Mouse (Mus musculus) liver, adult 2 months (tissue): ENCODE measurements around the gene Kif1b. TPM values are rescaled to one million over a fixed set of nuclear protein-coding genes. Genes with fewer than 3 reads are reported as not detected.

Source experiments
- DNase-seq: peaks from one replicate; pipeline ENCODE4 v3.0.0-alpha.2; 2011; ENCODE audit warnings: low read depth, low spot score; ENCODE audit errors: extremely low read depth
- H3K27ac ChIP-seq: fragments of 200-500 bp; replicated peaks from 2 replicates; pipeline ENCODE4 v1.5.1; 2012; ENCODE audit warnings: low read depth, mild to moderate bottlenecking, control low read depth, inconsistent platforms, low read length; ENCODE audit not compliant: insufficient read depth
- H3K27me3 ChIP-seq: fragments of 200-500 bp; 2 replicates; pipeline ENCODE4 v1.6.1; 2012; ENCODE audit warnings: mild to moderate bottlenecking, moderate library complexity, low read length, inconsistent platforms; ENCODE audit not compliant: control insufficient read depth, insufficient read depth
- H3K36me3 ChIP-seq: fragments of 200-500 bp; 2 replicates; pipeline ENCODE4 v1.6.1; 2012; ENCODE audit warnings: low read length, inconsistent platforms; ENCODE audit not compliant: control insufficient read depth, insufficient read depth
- H3K4me1 ChIP-seq: fragments of 200-500 bp; 2 replicates; pipeline ENCODE4 v1.6.1; 2011; ENCODE audit warnings: low read length; ENCODE audit not compliant: control insufficient read depth, insufficient read depth
- H3K4me3 ChIP-seq: fragments of 200-500 bp; 2 replicates; pipeline ENCODE4 v1.5.1; 2011; ENCODE audit warnings: low read depth, mild to moderate bottlenecking, control low read depth, low read length, moderate library complexity; ENCODE audit not compliant: insufficient read depth
- H3K79me2 ChIP-seq: fragments of 200-500 bp; 2 replicates; pipeline ENCODE4 v1.6.1; 2012; ENCODE audit warnings: inconsistent platforms, mild to moderate bottlenecking, low read length, moderate library complexity; ENCODE audit not compliant: control insufficient read depth, insufficient read depth
- H3K9ac ChIP-seq: fragments of 200-500 bp; 2 replicates; pipeline ENCODE4 v1.6.1; 2012; ENCODE audit warnings: low read depth, mild to moderate bottlenecking, control low read depth, inconsistent platforms, low read length
- CTCF ChIP-seq: fragments of 200-500 bp; IDR thresholded peaks from 2 replicates; pipeline ENCODE4 v1.5.1; 2011; ENCODE audit warnings: low read depth, low read length, control low read depth
- POLR2A ChIP-seq: fragments of 200-500 bp; IDR thresholded peaks from 2 replicates; pipeline ENCODE4 v1.6.1; 2011; ENCODE audit warnings: low read length, control low read depth; ENCODE audit not compliant: insufficient read depth; ENCODE audit errors: extremely low read depth
- WGBS: fragments of 180-500 bp; shearing (Covaris S2); methylation state at CpG from one replicate; pipeline ENCODE4 v1.1.7; 2018; 5-methylcytosine and 5-hydroxymethylcytosine counted together
- polyA plus RNA-seq: library from polyadenylated mRNA; depleted of rRNA; stranded (reverse); fragments of >200 nt; gene quantifications from 2 replicates; pipeline ENCODE4 v1.2.3, GENCODE M21; 2012
- total RNA-seq: library from RNA; depleted of rRNA; stranded (reverse); fragments of >200 nt; gene quantifications from 2 replicates; pipeline ENCODE4 v1.2.3, GENCODE M21; 2014

The Kif1b gene
- total and polyA plus RNA-seq, 2 experiments: 41.2 to 74.4 TPM

GRCm38 (mm10) chr4:149282025-149282738 is 25.3 kb downstream of the Kif1b start:
- Histone ChIP-seq H3K27me3 (no peaks in the 10 kb centered on the region), H3K79me2 (peaks cover 45% of the 10 kb centered on the region), H3K4me3 (no peak overlapping the region), H3K4me1 (peaks cover 28% of the 10 kb centered on the region), H3K27ac (peak overlapping the region; percentile 79), H3K36me3 (no peaks in the 10 kb centered on the region), H3K9ac (no peak overlapping the region)
- DNase-seq: peak; percentile 97
- TF ChIP-seq CTCF (no peak), POLR2A (no peak)
- WGBS: 22% methylated on average over 7 of the region's 7 CpGs

- H3K79me2 ChIP-seq: peaks cover 21% of the 10 kb centered on the region
- H3K27me3 ChIP-seq: no peaks in the 10 kb centered on the region
- peaks cover 30% of the 10 kb centered on the region for H3K36me3 ChIP-seq
- no peak overlapping the region for H3K4me3 ChIP-seq
- WGBS: 57% methylated on average over 4 of the region's 4 CpGs
- TF ChIP-seq CTCF (no peak), POLR2A (no peak)
- no peak overlapping the region for H3K9ac ChIP-seq
- no peak overlapping the region for H3K27ac ChIP-seq
- peaks cover 14% of the 10 kb centered on the region for H3K4me1 ChIP-seq
- peak; percentile 36 for DNase-seq
Observed at GRCm38 (mm10) chr4:149277571-149277970, 29.9 kb downstream of the Kif1b start.

GRCm38 (mm10) chr4:149273128-149273527 is 34.4 kb downstream of the Kif1b start:
- no peak overlapping the region for H3K27ac ChIP-seq
- H3K79me2 ChIP-seq: no peaks in the 10 kb centered on the region; the same call in 1 of the 2 replicates
- WGBS: 100% methylated on average over 1 of the region's 1 CpGs
- no peak for TF ChIP-seq POLR2A
- peak; percentile 27; the same call in 1 of the 2 replicates for TF ChIP-seq CTCF
- H3K4me1 ChIP-seq: peaks cover 2% of the 10 kb centered on the region; the same call in 1 of the 2 replicates
- H3K9ac ChIP-seq: no peak overlapping the region
- peak; percentile 52 for DNase-seq
- no peaks in the 10 kb centered on the region for H3K27me3 ChIP-seq
- H3K4me3 ChIP-seq: no peak overlapping the region
- H3K36me3 ChIP-seq: peaks cover 50% of the 10 kb centered on the region

GRCm38 (mm10) chr4:149270541-149270940 is 37.0 kb downstream of the Kif1b start:
- WGBS: 82% methylated on average over 6 of the region's 6 CpGs
- H3K36me3 ChIP-seq: peaks cover 57% of the 10 kb centered on the region
- no peak overlapping the region for H3K27ac ChIP-seq
- no peak for TF ChIP-seq POLR2A
- no peak for TF ChIP-seq CTCF
- no peak overlapping the region for H3K4me3 ChIP-seq
- 0 out of 2 replicates have a peak, but pooled peaks cover 2% of the 10 kb centered on the region for H3K4me1 ChIP-seq
- H3K9ac ChIP-seq: no peak overlapping the region
- H3K79me2 ChIP-seq: no peaks in the 10 kb centered on the region
- no peak for DNase-seq
- no peaks in the 10 kb centered on the region for H3K27me3 ChIP-seq

GRCm38 (mm10) chr4:149269026-149269425 is 38.5 kb downstream of the Kif1b start:
- no peak for DNase-seq
- Histone ChIP-seq H3K27me3 (no peaks in the 10 kb centered on the region), H3K4me1 (0 out of 2 replicates have a peak, but pooled peaks cover 2% of the 10 kb centered on the region), H3K36me3 (peaks cover 50% of the 10 kb centered on the region), H3K79me2 (no peaks in the 10 kb centered on the region), H3K4me3 (no peak overlapping the region), H3K9ac (no peak overlapping the region), H3K27ac (no peak overlapping the region)
- TF ChIP-seq POLR2A: no peak
- no peak for TF ChIP-seq CTCF
- 68% methylated on average over 4 of the region's 4 CpGs for WGBS

GRCm38 (mm10) chr4:149264895-149265294 is 42.6 kb downstream of the Kif1b start:
- Histone ChIP-seq H3K27me3 (no peaks in the 10 kb centered on the region), H3K79me2 (no peaks in the 10 kb centered on the region), H3K27ac (no peak overlapping the region), H3K4me3 (no peak overlapping the region), H3K4me1 (peaks cover 10% of the 10 kb centered on the region; the same call in 1 of the 2 replicates), H3K9ac (no peak overlapping the region), H3K36me3 (peaks cover 51% of the 10 kb centered on the region)
- DNase-seq: no peak
- WGBS: 100% methylated on average over 2 of the region's 2 CpGs
- no peak for TF ChIP-seq CTCF
- no peak for TF ChIP-seq POLR2A
